Mouse (Mus musculus) embryonic facial prominence, embryonic 13.5 days (tissue): Measurements from ENCODE around the gene Eomes. TPM values are rescaled to one million over a fixed set of nuclear protein-coding genes. Genes with fewer than 3 reads are reported as not detected.

ENCODE experiments used
- ATAC-seq: fragments of 200-750 bp; cut with Nextera tagmentation; 2 replicates; pipeline ENCODE4 v1.8.0; 2017; ENCODE audit warnings: low read depth; ENCODE audit not compliant: insufficient number of reproducible peaks, insufficient read depth, low FRiP score, low TSS enrichment
- H3K27ac ChIP-seq: fragments of 300-500 bp; sonication (generic); 2 replicates; pipeline ENCODE4 v1.5.1; 2015; ENCODE audit warnings: moderate library complexity, mild to moderate bottlenecking, inconsistent platforms
- H3K27me3 ChIP-seq: fragments of 300-500 bp; sonication (generic); 2 replicates; pipeline ENCODE4 v1.6.1; 2015; ENCODE audit warnings: mild to moderate bottlenecking, inconsistent platforms
- H3K36me3 ChIP-seq: fragments of 300-500 bp; sonication (generic); 2 replicates; pipeline ENCODE4 v1.6.1; 2015; ENCODE audit warnings: mild to moderate bottlenecking, inconsistent platforms
- H3K4me1 ChIP-seq: fragments of 300-500 bp; sonication (generic); 2 replicates; pipeline ENCODE4 v1.6.1; 2015; ENCODE audit warnings: inconsistent platforms
- H3K4me2 ChIP-seq: fragments of 300-500 bp; sonication (generic); 2 replicates; pipeline ENCODE4 v1.6.1; 2015; ENCODE audit warnings: moderate library complexity, mild to moderate bottlenecking, inconsistent platforms
- H3K4me3 ChIP-seq: fragments of 300-500 bp; sonication (generic); 2 replicates; pipeline ENCODE4 v1.5.1; 2015; ENCODE audit warnings: mild to moderate bottlenecking, inconsistent platforms
- H3K9ac ChIP-seq: fragments of 300-500 bp; sonication (generic); 2 replicates; pipeline ENCODE4 v1.6.1; 2015; ENCODE audit warnings: mild to moderate bottlenecking, inconsistent platforms
- H3K9me3 ChIP-seq: fragments of 300-500 bp; sonication (generic); 2 replicates; pipeline ENCODE4 v1.6.1; 2016; ENCODE audit warnings: inconsistent platforms
- WGBS: fragments of 180-500 bp; shearing (Covaris S2); methylation state at CpG from one replicate; pipeline ENCODE4 v1.1.7; 2015; ENCODE audit warnings: mixed read lengths; 5-methylcytosine and 5-hydroxymethylcytosine counted together
- polyA plus RNA-seq: library from polyadenylated mRNA; unstranded; fragments of >200 nt; fragmentation: Nextera tagmentation; extraction: Ambion mirVana; gene quantifications from 2 replicates; pipeline ENCODE4 v1.2.1, GENCODE M21; 2015

The Eomes gene
- polyA plus RNA-seq, 1 experiment from 2014 or later, result 0.20 TPM

DNA sequence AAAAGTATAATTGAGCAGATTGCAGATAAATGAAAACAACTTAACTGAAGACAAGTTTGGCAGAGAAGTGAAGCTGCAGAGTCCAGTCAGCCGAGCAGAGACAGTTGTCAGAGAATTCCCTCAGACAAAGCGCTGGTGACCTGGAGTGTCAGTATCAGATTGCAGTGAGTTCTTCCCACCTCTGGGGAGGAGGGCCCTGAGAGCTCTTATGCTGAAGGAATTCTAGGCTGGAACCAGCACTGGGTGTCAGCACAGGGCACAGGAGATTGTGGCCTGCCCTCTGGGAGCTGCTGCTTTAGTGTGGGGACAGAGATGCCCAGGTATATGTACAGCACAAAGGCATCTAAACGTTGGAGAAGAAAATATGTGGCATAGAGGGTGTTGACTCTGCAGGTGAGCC lies 42.8 kb downstream of the Eomes start:
- Histone ChIP-seq H3K4me2 (no peak overlapping the region), H3K27me3 (no peaks in the 10 kb centered on the region), H3K36me3 (peaks cover 31% of the 10 kb centered on the region), H3K9me3 (no peaks in the 10 kb centered on the region), H3K9ac (no peak overlapping the region), H3K4me3 (no peak overlapping the region), H3K27ac (no peak overlapping the region), H3K4me1 (peaks cover 21% of the 10 kb centered on the region)
- no peak for ATAC-seq
- WGBS, result 22% methylated on average over 3 of the region's 3 CpGs

DNA sequence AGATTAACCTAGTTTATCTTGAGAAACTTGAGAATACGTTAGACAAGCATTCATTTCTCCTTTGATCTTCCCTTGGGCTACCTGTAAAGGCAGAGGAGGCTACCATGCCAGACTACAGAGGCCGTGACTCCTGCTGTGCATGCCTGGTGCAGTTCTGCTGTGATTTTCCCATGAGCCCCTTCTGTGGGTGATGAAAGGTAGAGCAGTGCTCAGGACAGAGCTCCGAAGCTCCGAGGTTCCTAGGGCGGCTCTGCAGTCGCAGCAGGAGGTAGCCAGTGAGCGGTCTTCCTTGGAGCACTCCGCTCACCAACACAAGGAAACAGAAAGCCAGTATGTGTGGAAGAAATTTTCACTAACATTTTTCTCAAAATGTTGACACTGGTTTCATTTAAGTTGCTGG lies 43.6 kb downstream of the Eomes start:
- Histone ChIP-seq H3K4me2 (no peak overlapping the region), H3K9me3 (no peaks in the 10 kb centered on the region), H3K4me1 (peaks cover 21% of the 10 kb centered on the region), H3K9ac (no peak overlapping the region), H3K4me3 (no peak overlapping the region), H3K36me3 (peaks cover 38% of the 10 kb centered on the region), H3K27me3 (no peaks in the 10 kb centered on the region), H3K27ac (no peak overlapping the region)
- ATAC-seq, result no peak
- WGBS, result 80% methylated on average over 8 of the region's 8 CpGs

GRCm38 (mm10) chr9:118523738-118524137 lies 45.7 kb downstream of the Eomes start:
- Histone ChIP-seq H3K27me3 (no peaks in the 10 kb centered on the region), H3K4me1 (peaks cover 16% of the 10 kb centered on the region), H3K9ac (no peak overlapping the region), H3K27ac (no peak overlapping the region), H3K4me3 (no peak overlapping the region), H3K36me3 (peaks cover 57% of the 10 kb centered on the region), H3K9me3 (no peaks in the 10 kb centered on the region), H3K4me2 (no peak overlapping the region)
- ATAC-seq, result no peak
- WGBS, result 88% methylated on average over 11 of the region's 11 CpGs

DNA sequence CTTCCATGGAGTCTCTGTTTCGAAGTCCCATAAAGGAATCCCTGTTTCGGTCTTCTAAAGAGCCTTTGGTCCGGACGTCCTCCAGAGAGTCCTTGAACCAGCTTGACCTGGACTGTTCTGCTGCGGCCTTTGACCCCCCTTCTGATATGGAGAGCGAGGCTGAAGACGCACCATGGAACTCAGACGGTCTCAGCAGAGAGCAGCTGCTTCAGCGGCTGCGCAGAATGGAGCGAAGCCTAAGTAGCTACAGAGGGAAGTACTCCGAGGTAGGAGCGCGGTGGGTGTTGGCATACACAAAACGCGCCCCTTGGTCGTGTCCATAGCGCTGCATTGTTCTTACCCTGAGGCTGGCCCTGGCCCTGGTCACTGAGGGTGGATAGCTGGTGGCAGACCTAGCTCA lies 49.0 kb downstream of the Eomes start:
- WGBS, result 87% methylated on average over 18 of the region's 18 CpGs

GRCm38 (mm10) chr9:118529783-118530182 lies 51.8 kb downstream of the Eomes start:
- no peak overlapping the region for H3K4me3 ChIP-seq
- H3K9ac ChIP-seq, result no peak overlapping the region
- no peak overlapping the region for H3K4me2 ChIP-seq
- no peak for ATAC-seq
- H3K9me3 ChIP-seq, result no peaks in the 10 kb centered on the region
- no peaks in the 10 kb centered on the region for H3K27me3 ChIP-seq
- 85% methylated on average over 3 of the region's 3 CpGs for WGBS
- H3K4me1 ChIP-seq, result no peaks in the 10 kb centered on the region
- no peak overlapping the region for H3K27ac ChIP-seq
- peaks cover 90% of the 10 kb centered on the region for H3K36me3 ChIP-seq

More for the DNA sequence above, 49.0 kb downstream of the Eomes start:
- Histone ChIP-seq H3K4me3 (no peak overlapping the region), H3K4me2 (no peak overlapping the region), H3K36me3 (peaks cover 90% of the 10 kb centered on the region), H3K27ac (no peak overlapping the region), H3K4me1 (no peaks in the 10 kb centered on the region), H3K9me3 (no peaks in the 10 kb centered on the region), H3K27me3 (no peaks in the 10 kb centered on the region), H3K9ac (no peak overlapping the region)
- no peak for ATAC-seq

DNA sequence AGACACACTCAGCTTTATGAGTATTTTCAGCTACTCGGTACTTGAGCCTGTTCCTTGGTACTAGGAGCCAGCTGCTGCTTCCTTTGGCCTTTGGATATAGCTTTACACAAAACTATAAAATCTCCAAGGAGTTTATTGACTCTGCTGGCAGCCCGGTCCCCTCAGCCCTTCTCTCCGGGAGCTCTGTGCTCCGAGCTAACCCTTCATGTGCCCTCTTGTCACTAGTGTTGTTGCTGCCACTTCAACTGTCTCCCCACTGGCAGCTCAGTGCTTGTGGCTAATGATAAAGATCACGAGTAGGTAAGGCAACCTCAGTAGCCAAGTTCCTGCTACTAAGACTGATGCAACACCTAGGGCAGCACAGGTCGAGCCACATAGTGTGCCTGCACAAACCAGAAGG lies 52.7 kb downstream of the Eomes start:
- no peak overlapping the region for H3K4me2 ChIP-seq
- no peaks in the 10 kb centered on the region for H3K9me3 ChIP-seq
- no peak overlapping the region for H3K4me3 ChIP-seq
- H3K4me1 ChIP-seq, result no peaks in the 10 kb centered on the region
- peaks cover 89% of the 10 kb centered on the region for H3K36me3 ChIP-seq
- no peak for ATAC-seq
- no peak overlapping the region for H3K27ac ChIP-seq
- H3K9ac ChIP-seq, result no peak overlapping the region
- 88% methylated on average over 6 of the region's 6 CpGs for WGBS
- no peaks in the 10 kb centered on the region for H3K27me3 ChIP-seq

DNA sequence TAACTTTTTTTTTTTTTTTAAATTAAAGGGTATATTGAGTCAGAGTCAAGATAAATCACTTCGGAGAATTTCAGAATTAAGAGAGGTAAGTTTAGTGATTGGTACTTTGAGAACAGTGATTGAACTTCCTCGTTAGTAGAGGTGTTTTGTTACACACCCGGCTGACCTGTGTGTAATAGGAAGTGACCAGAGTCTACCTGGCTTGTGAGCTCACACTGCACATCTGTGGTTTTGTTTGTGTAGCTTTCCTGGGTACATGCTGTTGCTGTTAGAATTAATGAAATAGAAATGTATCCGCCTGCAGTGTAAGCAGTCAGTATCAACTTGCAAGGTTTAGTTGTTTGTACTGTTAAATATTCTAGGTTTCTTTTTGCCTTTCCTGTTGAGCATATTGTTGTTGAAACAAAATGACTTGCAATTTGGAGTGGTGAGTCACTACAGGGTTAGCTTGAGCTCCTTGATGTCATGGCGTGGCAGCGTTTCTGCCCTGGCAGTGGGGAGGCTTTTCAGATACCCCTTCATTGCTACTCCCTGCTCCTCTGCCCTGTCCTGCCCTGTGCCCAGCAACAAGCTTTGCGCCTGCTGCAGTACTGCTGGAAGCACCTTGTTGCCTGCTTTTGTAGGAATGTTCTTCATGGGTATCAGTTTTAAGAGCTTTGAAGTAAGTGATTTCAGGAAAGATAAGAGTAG lies 54.6 kb downstream of the Eomes start:
- 82% methylated on average over 7 of the region's 7 CpGs for WGBS
- no peak overlapping the region for H3K4me3 ChIP-seq
- H3K36me3 ChIP-seq, result peaks cover 89% of the 10 kb centered on the region
- no peaks in the 10 kb centered on the region for H3K9me3 ChIP-seq
- H3K4me1 ChIP-seq, result no peaks in the 10 kb centered on the region
- H3K9ac ChIP-seq, result no peak overlapping the region
- H3K27ac ChIP-seq, result no peak overlapping the region
- no peak for ATAC-seq
- H3K4me2 ChIP-seq, result no peak overlapping the region
- no peaks in the 10 kb centered on the region for H3K27me3 ChIP-seq

Other genes starting within 250 kb of the Eomes start
- gene Golga4, start 28.1 kb downstream of the Eomes start, polyA plus RNA-seq, result 54.2 and 55.2 TPM in 2 replicates
- 7.4 and 12.0 TPM in 2 replicates for gene Itga9, start 128.5 kb downstream of the Eomes start, polyA plus RNA-seq